Comparison of ENCODE assay signal across 10 mouse cellular contexts in the genomic region with DNA sequence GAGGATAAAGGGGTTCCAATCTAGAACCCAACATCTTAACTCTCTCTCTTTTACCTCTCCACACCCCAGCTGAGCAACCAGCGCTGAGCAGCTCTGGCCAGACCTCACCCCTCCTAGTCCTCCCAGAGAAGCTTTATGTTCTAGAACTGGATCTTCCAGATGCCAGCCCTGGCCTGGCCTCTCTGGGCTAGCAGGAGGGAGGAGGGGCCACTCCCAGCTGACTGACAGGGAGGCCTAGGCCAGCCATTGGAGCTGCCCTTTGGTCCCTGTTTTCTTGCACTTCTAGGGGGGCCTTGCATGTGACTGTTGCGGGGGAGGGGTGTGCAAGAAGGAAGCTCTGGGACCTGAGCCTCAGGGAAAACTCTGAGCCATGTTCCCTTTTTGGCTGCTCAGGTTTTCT. TPM values are rescaled to one million over a fixed set of nuclear protein-coding genes. Genes with fewer than 3 reads are reported as not detected.
DNase-seq lines count a peak whose midpoint lies in the region; ATAC-seq lines count a peak whose summit lies in the region.
"Had no signal": no experiment of that assay in that cellular context is flagged by ENCODE, and none has a peak within 500 bp of the region (broad histone marks: within the 10 kb centered on the region; RNA-seq: fewer than 3 reads in every experiment).

No protein-coding gene starts in this region.

- ATAC-seq in megakaryocyte, adult 5-6 weeks (ENCODE audit: poor library complexity, severe bottlenecking), result no peak

- no peaks in the 10 kb centered on the region for H3K9me3 ChIP-seq in megakaryocyte, embryonic 14.5 days
- H3K9me3 ChIP-seq: lung, embryonic 15.5 days had no signal

- no peaks in the 10 kb centered on the region for H3K27me3 ChIP-seq in megakaryocyte, embryonic 14.5 days (replicated peaks)

- peak overlapping the region; percentile 35 for H3K4me3 ChIP-seq in megakaryocyte, embryonic 14.5 days (replicated peaks)
- H3K4me3 ChIP-seq: lung, embryonic 15.5 days; myocyte had no signal

- DNase-seq in kidney, adult 11 months, result peak; percentile 89
- DNase-seq in kidney, postnatal 36 days, result peak; percentile 87 to 90
- DNase-seq in testis, postnatal 10 days (ENCODE audit: low spot score), result peak; percentile 37
- DNase-seq in adrenal gland, adult 2 months, result no peak
- DNase-seq in frontal cortex, adult 2 months (ENCODE audit: extremely low spot score in 1 of 2, low spot score in 1 of 2), result no peak

- peaks cover 96% of the 10 kb centered on the region for H3K4me1 ChIP-seq in megakaryocyte, embryonic 14.5 days

- H3K36me3 ChIP-seq in megakaryocyte, embryonic 14.5 days (replicated peaks; ENCODE audit: low read length), result peaks cover 11% of the 10 kb centered on the region
- H3K36me3 ChIP-seq: lung, embryonic 15.5 days had no signal

RNA-seq across cellular contexts. Expression of a gene that starts 2.1 kb away (rescaled TPM):
- 2.2 and 5.1 TPM in 2 replicates for polyA plus RNA-seq in megakaryocyte, embryonic 14.5 days (2012; ENCODE audit: insufficient read depth, low replicate concordance)
- total RNA-seq in megakaryocyte, adult 5-6 weeks (2015), result 1.5 and 2.8 TPM in 2 replicates
- 0.33 and 0.53 TPM in 2 replicates for total RNA-seq in megakaryocyte, adult 5-6 weeks (2017)
- under 1 TPM; 0.48 to 0.61 TPM for total RNA-seq in adrenal gland, adult 2 months (2021)
- 5.1 and 10.0 TPM in 2 replicates for polyA plus RNA-seq in adrenal gland, adult 2 months (2012; rRNA removed)
- 0.97 and 1.00 TPM in 2 replicates for polyA plus RNA-seq in frontal cortex, adult 2 months (2012; rRNA removed)

RNA-seq across cellular contexts. Expression of a gene that starts 34.4 kb away (rescaled TPM):
- polyA plus RNA-seq in megakaryocyte, embryonic 14.5 days (2012; ENCODE audit: insufficient read depth, low replicate concordance), result 106 and 219 TPM in 2 replicates
- total RNA-seq in megakaryocyte, adult 5-6 weeks (2015), result 2.2 and 3.8 TPM in 2 replicates
- 1.8 and 2.6 TPM in 2 replicates for total RNA-seq in megakaryocyte, adult 5-6 weeks (2017)
- 1 to 10 TPM; 1.8 to 2.8 TPM for total RNA-seq in adrenal gland, adult 2 months (2021)
- polyA plus RNA-seq in adrenal gland, adult 2 months (2012; rRNA removed), result 5.1 and 8.9 TPM in 2 replicates
- 1.4 and 1.6 TPM in 2 replicates for polyA plus RNA-seq in frontal cortex, adult 2 months (2012; rRNA removed)
- polyA plus RNA-seq: myocyte had no signal

RNA-seq across cellular contexts. Expression of a gene that starts 43.5 kb away (rescaled TPM):
- polyA plus RNA-seq in megakaryocyte, embryonic 14.5 days (2012; ENCODE audit: insufficient read depth, low replicate concordance), result 0.38 TPM in 1 of 2 replicates, not detected in the other
- not detected in 2 replicates for total RNA-seq in megakaryocyte, adult 5-6 weeks (2015)
- total RNA-seq in megakaryocyte, adult 5-6 weeks (2017), result not detected in 2 replicates
- total RNA-seq in adrenal gland, adult 2 months (2021), result not detected
- 0.02 TPM in 1 of 2 replicates, not detected in the other for polyA plus RNA-seq in adrenal gland, adult 2 months (2012; rRNA removed)
- 9.4 and 12.0 TPM in 2 replicates for polyA plus RNA-seq in frontal cortex, adult 2 months (2012; rRNA removed)
- polyA plus RNA-seq: heart, embryonic 14.5 days; myocyte had no signal

Comparison
In these comparisons a context has a peak if more than half of its experiments do, and no peak if none do; other contexts are left out.
1. DNase-seq: peak in kidney, adult 11 months (single experiment), kidney, postnatal 36 days (2 of 2) and testis, postnatal 10 days (single experiment); none in adrenal gland, adult 2 months (single experiment) and frontal cortex, adult 2 months (0 of 2).
2. RNA of a gene that starts 34.4 kb away (polyA plus RNA-seq): 106 to 219 TPM in megakaryocyte, embryonic 14.5 days; 5.1 to 8.9 TPM in adrenal gland, adult 2 months and 1.4 to 1.6 TPM in frontal cortex, adult 2 months; every median in the first group is over 10 times any median in the second.